Mouse (Mus musculus): ENCODE data around the gene Azi2. TPM values are rescaled to one million over a fixed set of nuclear protein-coding genes. Genes with fewer than 3 reads are reported as not detected.

Gene Azi2
- polyA plus RNA-seq, 3 experiments from 2014 or later: 64.2 to 82.6 (median 71.2) TPM

DNA sequence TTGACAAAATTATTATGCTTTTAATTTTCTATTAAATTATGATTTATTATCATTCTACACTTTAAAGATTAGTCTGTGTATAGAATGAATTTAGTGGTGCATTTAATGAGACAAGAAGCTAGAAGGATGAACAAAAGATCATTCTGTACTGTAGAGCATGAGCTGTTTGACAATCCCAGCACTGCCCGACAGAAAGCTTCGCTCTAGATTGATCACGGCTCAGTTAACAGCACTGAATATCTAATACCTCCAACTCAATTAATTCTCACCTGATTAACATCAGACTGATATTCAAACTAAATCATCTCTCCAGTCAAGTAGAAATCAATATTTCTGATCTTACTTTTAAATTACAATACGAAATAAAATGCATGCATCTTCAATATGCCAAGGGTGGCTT, 43.5 kb downstream of the Azi2 start:
- no peak for ATAC-seq

DNA sequence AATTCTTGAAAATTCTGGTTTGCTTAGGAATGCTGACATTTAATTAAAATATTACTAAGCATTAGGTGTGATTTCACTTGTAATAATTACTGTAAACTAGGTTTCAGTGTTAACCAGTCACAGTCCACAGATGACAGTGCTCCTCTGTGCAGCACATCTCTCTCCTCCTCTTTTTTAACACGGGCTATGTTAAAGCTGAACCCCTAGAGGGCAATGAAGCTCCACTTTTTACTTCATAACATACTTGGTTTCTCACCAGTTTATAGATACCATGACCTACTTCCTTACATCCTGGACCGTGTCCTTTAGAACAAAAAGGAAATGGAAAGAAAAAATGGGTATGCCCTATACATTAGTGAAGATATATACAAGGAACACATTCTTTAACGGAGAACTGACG, 59.1 kb downstream of the Azi2 start:
- ATAC-seq: peak; percentile 70

DNA sequence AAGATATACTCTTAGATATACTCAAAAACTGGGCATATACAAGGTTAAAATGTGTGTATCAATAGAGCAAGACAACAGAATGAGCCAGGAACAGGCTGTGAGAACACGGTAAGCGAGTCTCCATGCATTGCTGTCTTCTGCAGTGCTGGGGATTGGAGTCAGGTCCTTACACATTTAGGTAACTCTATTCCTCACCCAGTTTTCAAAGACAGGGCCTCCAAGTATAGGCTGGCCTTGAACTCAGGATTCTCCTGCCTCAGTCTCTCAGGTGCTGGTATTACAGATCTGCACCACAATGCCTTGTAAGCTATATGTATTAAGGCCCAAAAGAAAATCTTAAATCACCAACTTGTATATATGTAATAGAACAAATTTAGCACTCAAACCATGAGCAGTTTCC, 60.2 kb downstream of the Azi2 start:
- no peak for ATAC-seq

DNA sequence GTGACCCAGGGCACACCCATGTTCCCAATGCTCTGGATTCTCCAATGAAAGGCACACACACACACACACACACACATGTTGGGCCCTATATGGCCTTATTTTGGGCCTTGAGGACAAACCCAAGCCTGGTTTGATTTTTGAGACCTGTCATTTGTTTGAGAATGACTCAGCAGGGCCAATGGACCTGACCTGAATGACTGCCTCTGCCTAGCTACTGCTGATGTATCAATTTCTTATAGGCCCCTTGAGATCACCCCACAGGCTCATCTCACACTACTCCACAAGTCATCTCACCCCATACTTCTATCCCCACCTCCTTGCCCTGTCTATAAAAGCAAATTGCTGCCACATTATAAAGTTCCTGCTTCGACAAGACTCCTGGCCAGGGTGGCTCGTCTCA, 61.5 kb downstream of the Azi2 start:
- ATAC-seq: no peak

DNA sequence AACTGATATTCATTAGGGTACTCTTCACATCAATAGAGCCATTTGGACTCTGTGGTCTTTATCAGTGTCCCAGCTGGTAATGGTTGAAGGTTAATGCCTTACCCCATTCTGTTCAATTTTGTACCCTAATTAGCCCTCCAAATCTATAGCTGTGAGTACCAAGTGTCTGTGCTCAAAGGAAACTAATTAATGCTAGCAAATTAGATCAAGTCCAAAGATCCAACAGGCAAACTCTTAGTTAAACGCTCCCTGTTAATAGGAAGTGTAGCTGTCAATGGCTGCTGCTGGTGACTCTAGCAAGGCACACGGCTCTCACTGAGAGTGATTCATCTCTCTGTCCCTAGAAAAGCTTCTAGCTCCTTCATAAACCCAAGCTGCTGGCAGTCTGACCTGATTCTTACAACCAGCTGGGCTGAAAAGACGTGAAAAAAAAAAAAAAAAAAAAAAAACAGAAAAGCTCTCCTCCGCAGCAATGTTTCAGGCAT, 68.3 kb downstream of the Azi2 start:
- ATAC-seq: no peak

DNA sequence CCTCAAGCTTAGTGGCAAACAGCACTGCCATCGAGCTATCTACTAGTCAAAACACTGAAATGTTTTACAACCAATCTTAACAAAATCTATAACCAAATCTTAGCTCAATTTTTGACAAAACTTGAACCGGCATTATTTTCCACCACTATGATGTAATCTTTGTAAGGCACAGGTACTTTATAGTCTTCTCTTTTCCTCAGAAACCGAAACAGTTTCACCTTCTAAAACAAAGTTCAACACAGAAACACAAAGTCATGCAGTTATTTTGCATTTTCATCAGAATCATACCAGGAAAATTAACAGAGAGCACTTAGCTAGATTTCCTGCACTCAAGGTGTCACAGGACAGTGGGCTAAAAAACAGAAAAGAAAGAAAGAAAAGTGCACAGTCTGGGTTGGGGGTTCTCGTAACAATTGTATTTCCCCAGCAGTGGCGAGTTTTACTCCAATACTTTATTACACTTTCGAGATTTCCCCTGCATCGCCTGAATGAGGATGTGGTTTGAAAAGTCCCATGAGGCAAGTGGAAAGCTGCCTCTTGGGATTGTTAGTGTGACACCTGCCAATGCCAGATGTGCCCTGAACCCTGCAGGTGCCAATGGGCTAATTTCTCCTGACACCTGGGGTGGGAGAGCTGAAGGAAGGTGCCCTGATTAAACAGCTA, 69.5 kb downstream of the Azi2 start:
- peak; percentile 56 for ATAC-seq

DNA sequence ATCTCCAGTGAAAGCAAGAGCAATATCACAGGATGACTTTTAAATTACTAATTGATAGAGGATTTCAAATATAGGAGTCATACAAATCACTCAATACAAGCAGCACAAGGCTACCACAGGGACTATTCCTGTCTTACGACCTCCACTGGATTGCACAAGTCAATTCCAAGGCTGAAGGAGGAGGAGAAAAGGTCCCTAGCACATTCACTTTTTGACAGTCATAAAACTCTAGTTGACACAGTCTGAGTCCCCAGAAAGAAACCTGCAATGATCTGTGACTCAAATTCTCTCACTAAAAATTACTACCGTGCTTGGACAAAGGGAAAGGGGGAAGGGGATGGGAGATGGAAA, 70.0 kb downstream of the Azi2 start:
- ATAC-seq: no peak

Other genes starting within 250 kb of the Azi2 start
- 100 to 1,000 TPM in 2 of 3 experiments, 10 to 100 TPM in 1; 93.2 to 110 (median 107) TPM for gene Cmc1, start 109.7 kb downstream of the Azi2 start, polyA plus RNA-seq (2017; shearing (Covaris generic))